Comparison of ENCODE assay signal across 32 mouse cellular contexts in the genomic region with DNA sequence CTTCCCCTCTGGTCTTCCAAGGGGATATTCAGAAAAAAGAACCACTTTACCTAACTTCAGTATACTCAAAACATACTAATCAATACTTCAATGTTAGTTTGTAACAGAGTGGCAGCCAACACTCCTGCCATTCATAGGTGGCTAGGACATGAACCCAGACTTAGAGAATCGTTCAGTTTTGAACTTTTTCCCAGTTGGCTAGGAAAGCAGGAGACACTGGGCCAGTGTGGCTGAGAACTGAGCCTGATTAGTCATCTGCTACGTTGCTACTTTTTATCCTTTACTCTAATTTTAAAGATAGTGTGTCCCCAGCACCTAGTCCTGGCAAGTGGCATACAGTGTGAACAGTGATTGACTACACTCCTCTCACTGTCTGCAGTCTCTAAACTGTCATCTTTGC. TPM values are rescaled to one million over a fixed set of nuclear protein-coding genes. Genes with fewer than 3 reads are reported as not detected.
DNase-seq lines count a peak whose midpoint lies in the region; ATAC-seq and TF ChIP-seq lines count a peak whose summit lies in the region.
"Had no signal": no experiment of that assay in that cellular context is flagged by ENCODE, and none has a peak within 500 bp of the region (broad histone marks: within the 10 kb centered on the region; RNA-seq: fewer than 3 reads in every experiment).

No protein-coding gene starts in this region.

- peaks cover 23% of the 10 kb centered on the region for H3K36me3 ChIP-seq in liver, adult 2 months (ENCODE audit: control insufficient read depth, insufficient read depth, low read length)
- H3K36me3 ChIP-seq in liver, embryonic 12.5 days: peaks cover 85% of the 10 kb centered on the region

- no peak overlapping the region for H3K4me3 ChIP-seq in liver, adult 2 months (ENCODE audit: insufficient read depth, low read depth, low read length)
- no peak overlapping the region for H3K4me3 ChIP-seq in liver, embryonic 12.5 days
- H3K4me3 ChIP-seq: embryonic facial prominence, embryonic 10.5 days; embryonic facial prominence, embryonic 13.5 days; erythroblast, embryonic 14.5 days; heart, adult 2 months; heart, embryonic 10.5 days; heart, embryonic 13.5 days; intestine, embryonic 15.5 days had no signal

- no peak for TF ChIP-seq CTCF in liver, adult 2 months (IDR thresholded peaks at IDR 0.05; ENCODE audit: low read depth, low read length)

- no peak overlapping the region for H3K4me2 ChIP-seq in liver, embryonic 12.5 days
- H3K4me2 ChIP-seq: embryonic facial prominence, embryonic 13.5 days; heart, embryonic 13.5 days; intestine, embryonic 15.5 days had no signal

- H3K27ac ChIP-seq in liver, adult 2 months (replicated peaks; ENCODE audit: insufficient read depth, low read depth, low read length): peak overlapping the region; percentile 60; the same call in 1 of the 2 replicates
- H3K27ac ChIP-seq in liver, embryonic 12.5 days: no peak overlapping the region
- H3K27ac ChIP-seq: embryonic facial prominence, embryonic 10.5 days; embryonic facial prominence, embryonic 13.5 days; heart, adult 2 months; heart, embryonic 10.5 days; heart, embryonic 13.5 days; intestine, embryonic 15.5 days had no signal

- peaks cover 5% of the 10 kb centered on the region for H3K4me1 ChIP-seq in liver, adult 2 months (ENCODE audit: control insufficient read depth, insufficient read depth, low read length)
- H3K4me1 ChIP-seq in liver, embryonic 12.5 days: no peaks in the 10 kb centered on the region
- H3K4me1 ChIP-seq: embryonic facial prominence, embryonic 10.5 days; embryonic facial prominence, embryonic 13.5 days; heart, embryonic 10.5 days; heart, embryonic 13.5 days; intestine, embryonic 15.5 days had no signal

- H3K9me3 ChIP-seq in liver, embryonic 12.5 days (replicated peaks): no peaks in the 10 kb centered on the region
- H3K9me3 ChIP-seq: embryonic facial prominence, embryonic 10.5 days; embryonic facial prominence, embryonic 13.5 days; heart, embryonic 10.5 days; heart, embryonic 13.5 days; intestine, embryonic 15.5 days had no signal

- no peak for TF ChIP-seq POLR2A in liver, adult 2 months (IDR thresholded peaks at IDR 0.05; ENCODE audit: extremely low read depth, insufficient read depth, low read length)

- no peaks in the 10 kb centered on the region for H3K79me2 ChIP-seq in liver, adult 2 months (ENCODE audit: control insufficient read depth, insufficient read depth, low read length)

- WGBS in liver, adult 2 months: 9% methylated on average over 2 of the region's 2 CpGs
- 72% methylated on average over 2 of the region's 2 CpGs for WGBS in liver, embryonic 12.5 days (ENCODE audit: insufficient replicate concordance)

- peak; percentile 91 for DNase-seq in liver, adult 2 months (ENCODE audit: extremely low read depth, low read depth, low spot score)
- peak; percentile 10 for DNase-seq in 3T3-L1 (ENCODE audit: low read depth, low spot score)
- DNase-seq in adipocyte (ENCODE audit: low spot score): peak; percentile 72
- peak; percentile 10 for DNase-seq in fibroblast of lung, adult 2 months (ENCODE audit: low read depth)
- DNase-seq in thymus, postnatal 36 days: no peak
- DNase-seq in right cerebral cortex, postnatal 36 days (ENCODE audit: low spot score in 2 of 2): no peak
- DNase-seq: adrenal gland, postnatal 10 days; adrenal gland, postnatal 36 days; cerebellum, adult 11 months; cerebellum, adult 2 months; cerebellum, adult 9-11 months; cerebellum, postnatal 25 days; embryo, embryonic 11 days; forebrain, postnatal 0 days; gastrocnemius, postnatal 10 days; gastrocnemius, postnatal 36 days; heart, adult 2 months; heart, postnatal 14 days; heart, postnatal 4 days had no signal

- H3K27me3 ChIP-seq in liver, adult 2 months (ENCODE audit: control insufficient read depth, insufficient read depth, low read length): no peaks in the 10 kb centered on the region
- no peaks in the 10 kb centered on the region for H3K27me3 ChIP-seq in liver, embryonic 12.5 days (replicated peaks)
- H3K27me3 ChIP-seq: embryonic facial prominence, embryonic 13.5 days; heart, embryonic 13.5 days; intestine, embryonic 15.5 days had no signal

- no peak for ATAC-seq in liver, embryonic 12.5 days
- ATAC-seq: activated CD4-positive, CD25-positive, alpha-beta regulatory T cell, adult 4 months; CD4-positive, CD25-positive, alpha-beta regulatory T cell, adult 4 months; forebrain, embryonic 14.5 days; forebrain, postnatal 0 days; hindbrain, embryonic 16.5 days; intestine, embryonic 15.5 days had no signal

- 0 out of 2 replicates have a peak overlapping the region, but pooled peaks have one; percentile 2 for H3K9ac ChIP-seq in liver, adult 2 months (ENCODE audit: low read depth, low read length)
- no peak overlapping the region for H3K9ac ChIP-seq in liver, embryonic 12.5 days
- H3K9ac ChIP-seq: embryonic facial prominence, embryonic 13.5 days; forebrain, postnatal 0 days; heart, embryonic 13.5 days; intestine, embryonic 15.5 days had no signal

RNA-seq across cellular contexts. Expression of a gene that starts 4.9 kb away (rescaled TPM):
- total RNA-seq in liver, adult 2 months (2014; rRNA removed): 0.34 and 0.65 TPM in 2 replicates
- polyA plus RNA-seq in liver, adult 2 months (2012; rRNA removed): 0.27 and 0.57 TPM in 2 replicates
- 0.94 and 1.8 TPM in 2 replicates for polyA plus RNA-seq in liver, embryonic 12.5 days (2016; fragmentation: Nextera tagmentation; extraction: Ambion mirVana)
- total RNA-seq: gastrocnemius, adult 18-20 months; gastrocnemius, postnatal 36 days; granulocyte monocyte progenitor cell, adult 5-6 weeks; heart, adult 2 months; heart, postnatal 14 days had no signal
- polyA plus RNA-seq: erythroblast, embryonic 14.5 days; heart, adult 2 months had no signal

RNA-seq across cellular contexts. Expression of a gene that starts 22.7 kb away (rescaled TPM):
- total RNA-seq in liver, adult 2 months (2014; rRNA removed): 92.7 and 117 TPM in 2 replicates
- polyA plus RNA-seq in liver, adult 2 months (2012; rRNA removed): 29.5 and 33.9 TPM in 2 replicates
- polyA plus RNA-seq in liver, embryonic 12.5 days (2016; fragmentation: Nextera tagmentation; extraction: Ambion mirVana): 195 and 200 TPM in 2 replicates

RNA-seq across cellular contexts. Expression of a gene that starts 22.9 kb away (rescaled TPM):
- total RNA-seq in liver, adult 2 months (2014; rRNA removed): 13.9 and 15.8 TPM in 2 replicates
- 4.2 and 5.2 TPM in 2 replicates for polyA plus RNA-seq in liver, adult 2 months (2012; rRNA removed)
- 84.4 and 86.6 TPM in 2 replicates for polyA plus RNA-seq in liver, embryonic 12.5 days (2016; fragmentation: Nextera tagmentation; extraction: Ambion mirVana)

RNA-seq across cellular contexts. Expression of a gene that starts 27.6 kb away (rescaled TPM):
- 14.2 and 17.1 TPM in 2 replicates for total RNA-seq in liver, adult 2 months (2014; rRNA removed)
- polyA plus RNA-seq in liver, adult 2 months (2012; rRNA removed): 4.5 and 8.2 TPM in 2 replicates
- polyA plus RNA-seq in liver, embryonic 12.5 days (2016; fragmentation: Nextera tagmentation; extraction: Ambion mirVana): 22.8 and 24.2 TPM in 2 replicates

Comparison
In these comparisons a context has a peak if more than half of its experiments do, and no peak if none do; other contexts are left out.
1. RNA of a gene that starts 22.9 kb away (polyA plus RNA-seq): 84.4 to 86.6 TPM in liver, embryonic 12.5 days; 4.2 to 5.2 TPM in liver, adult 2 months; every median in the first group is over 10 times any median in the second.
2. DNase-seq: peak in liver, adult 2 months (single experiment), 3T3-L1 (single experiment), adipocyte (single experiment) and fibroblast of lung, adult 2 months (single experiment); none in thymus, postnatal 36 days (0 of 2) and right cerebral cortex, postnatal 36 days (0 of 2).